Mouse (Mus musculus) intestine, postnatal 0 days (tissue): ENCODE measurements at regions not wholly inside any gene's neighbourhood (a gene's known extent, or its start where the extent isn't known, plus 50 kb on each side); places are given as distances from the start of the nearest gene placed in this dataset.

Experiments
- ATAC-seq: fragments of 200-750 bp; cut with Nextera tagmentation; 2 replicates; pipeline ENCODE4 v1.8.0; 2017; ENCODE audit warnings: mild to moderate bottlenecking, moderate TSS enrichment, moderate library complexity
- H3K27ac ChIP-seq: fragments of 300-500 bp; sonication (generic); 2 replicates; pipeline ENCODE4 v1.5.1; 2014; ENCODE audit warnings: mild to moderate bottlenecking, low read depth, low read length, moderate library complexity
- H3K27me3 ChIP-seq: fragments of 300-500 bp; sonication (generic); replicated peaks from 2 replicates; pipeline ENCODE4 v1.6.1; 2014; ENCODE audit warnings: low read length, mixed read lengths; ENCODE audit not compliant: control insufficient read depth, insufficient read depth
- H3K36me3 ChIP-seq: fragments of 300-500 bp; sonication (generic); 2 replicates; pipeline ENCODE4 v1.6.1; 2014; ENCODE audit warnings: mild to moderate bottlenecking, moderate library complexity; ENCODE audit not compliant: control insufficient read depth, insufficient read depth
- H3K4me1 ChIP-seq: fragments of 300-500 bp; sonication (generic); replicated peaks from 2 replicates; pipeline ENCODE4 v1.6.1; 2014; ENCODE audit warnings: antibody characterized with exemption, low read length, mixed read lengths; ENCODE audit not compliant: control insufficient read depth, insufficient read depth
- H3K4me2 ChIP-seq: fragments of 300-500 bp; sonication (generic); replicated peaks from 2 replicates; pipeline ENCODE4 v1.6.1; 2014; ENCODE audit warnings: low read depth, mild to moderate bottlenecking, moderate library complexity
- H3K4me3 ChIP-seq: fragments of 300-500 bp; sonication (generic); 2 replicates; pipeline ENCODE4 v1.5.1; 2014; ENCODE audit warnings: low read depth, low read length
- H3K9ac ChIP-seq: fragments of 300-500 bp; sonication (generic); 2 replicates; pipeline ENCODE4 v1.6.1; 2014; ENCODE audit warnings: mild to moderate bottlenecking, low read depth, low read length
- H3K9me3 ChIP-seq: fragments of 300-500 bp; sonication (generic); 2 replicates; pipeline ENCODE4 v1.6.1; 2016; ENCODE audit warnings: mixed run types; ENCODE audit not compliant: control insufficient read depth
- CTCF ChIP-seq: sonication (generic); IDR thresholded peaks from 2 replicates; pipeline ENCODE4 v1.5.1; 2016; ENCODE audit warnings: low read depth, mild to moderate bottlenecking, control low read depth, antibody characterized with exemption, moderate library complexity
- WGBS: fragments of 180-500 bp; shearing (Covaris S2); extraction: QIAGEN DNeasy Blood & Tissue Kit; methylation state at CpG from one replicate; pipeline ENCODE4 v1.1.7; 2014; 5-methylcytosine and 5-hydroxymethylcytosine counted together

DNA sequence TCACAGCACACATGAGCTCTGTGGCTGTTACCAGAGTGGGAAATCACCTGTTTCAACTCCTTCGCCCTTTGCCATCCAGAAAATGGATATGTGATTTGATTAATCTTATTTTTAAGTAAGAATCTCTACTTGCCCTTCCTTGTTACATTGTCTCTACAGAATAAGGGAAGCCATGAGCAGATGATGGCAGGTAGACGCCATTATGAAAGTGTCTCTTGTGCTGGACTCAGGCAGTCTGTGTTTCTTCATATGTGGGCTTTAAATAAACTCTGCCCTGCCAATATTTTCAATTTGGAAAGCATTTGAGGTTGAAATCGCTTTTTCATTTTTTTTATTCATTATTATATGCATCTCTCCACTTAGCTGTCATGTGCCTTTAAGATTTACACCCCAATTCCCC lies 394.6 kb downstream of the Basp1 start:
- WGBS = 75% methylated on average over 3 of the region's 3 CpGs
- Histone ChIP-seq H3K4me1 (no peaks in the 10 kb centered on the region), H3K4me3 (no peak overlapping the region), H3K9ac (no peak overlapping the region), H3K27ac (no peak overlapping the region), H3K4me2 (no peak overlapping the region), H3K36me3 (no peaks in the 10 kb centered on the region), H3K9me3 (no peaks in the 10 kb centered on the region), H3K27me3 (no peaks in the 10 kb centered on the region)
- ATAC-seq = no peak
- no peak for TF ChIP-seq CTCF

DNA sequence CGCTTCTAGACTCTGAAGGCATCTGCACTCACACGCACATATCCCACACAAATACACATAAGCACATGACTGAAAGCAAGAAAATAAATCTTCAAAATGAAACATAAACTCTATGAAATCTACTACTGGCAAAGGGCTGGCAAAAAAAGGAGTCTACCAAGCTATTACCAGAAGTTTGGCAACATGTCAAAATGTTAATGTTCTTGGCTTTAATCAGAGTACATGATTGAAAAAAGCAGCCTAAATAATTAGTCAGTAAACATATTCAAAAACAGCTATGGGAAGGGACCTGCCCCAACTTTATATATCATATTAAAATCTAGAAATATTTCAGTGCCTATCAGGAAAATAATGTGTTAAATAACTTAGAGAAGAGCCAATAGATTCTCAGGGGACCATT lies 405.8 kb downstream of the Basp1 start:
- no peaks in the 10 kb centered on the region for H3K9me3 ChIP-seq

DNA sequence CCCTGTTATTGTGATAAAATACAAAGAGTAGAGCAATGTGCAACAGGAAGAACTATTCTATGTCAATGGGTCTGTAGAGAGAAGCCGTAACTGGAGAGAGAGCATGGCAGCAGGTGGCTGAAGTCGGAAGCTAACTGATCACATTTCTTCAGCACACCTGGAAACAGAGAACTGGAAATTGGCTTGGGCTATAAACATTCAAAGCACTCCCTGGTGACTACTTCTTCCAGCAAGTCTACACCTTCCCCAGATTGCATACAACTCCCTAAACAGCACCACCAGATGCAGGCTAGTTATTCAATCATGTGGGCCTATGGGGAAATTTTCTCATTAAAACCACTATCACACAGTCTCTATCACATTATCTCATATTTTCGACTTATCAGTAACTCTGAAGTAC lies 413.4 kb downstream of the Basp1 start:
- Histone ChIP-seq H3K27ac (no peak overlapping the region), H3K4me3 (no peak overlapping the region), H3K9me3 (no peaks in the 10 kb centered on the region), H3K4me2 (no peak overlapping the region), H3K4me1 (no peaks in the 10 kb centered on the region), H3K27me3 (no peaks in the 10 kb centered on the region), H3K9ac (no peak overlapping the region), H3K36me3 (no peaks in the 10 kb centered on the region)
- no peak for TF ChIP-seq CTCF
- 87% methylated on average over 3 of the region's 3 CpGs for WGBS
- no peak for ATAC-seq

More for the DNA sequence above, 405.8 kb downstream of the Basp1 start:
- Histone ChIP-seq H3K4me1 (no peaks in the 10 kb centered on the region), H3K9ac (no peak overlapping the region), H3K36me3 (no peaks in the 10 kb centered on the region), H3K4me3 (no peak overlapping the region), H3K27me3 (no peaks in the 10 kb centered on the region), H3K27ac (no peak overlapping the region), H3K4me2 (no peak overlapping the region)
- no peak for ATAC-seq
- no peak for TF ChIP-seq CTCF
- 93% methylated on average over 2 of the region's 2 CpGs for WGBS

DNA sequence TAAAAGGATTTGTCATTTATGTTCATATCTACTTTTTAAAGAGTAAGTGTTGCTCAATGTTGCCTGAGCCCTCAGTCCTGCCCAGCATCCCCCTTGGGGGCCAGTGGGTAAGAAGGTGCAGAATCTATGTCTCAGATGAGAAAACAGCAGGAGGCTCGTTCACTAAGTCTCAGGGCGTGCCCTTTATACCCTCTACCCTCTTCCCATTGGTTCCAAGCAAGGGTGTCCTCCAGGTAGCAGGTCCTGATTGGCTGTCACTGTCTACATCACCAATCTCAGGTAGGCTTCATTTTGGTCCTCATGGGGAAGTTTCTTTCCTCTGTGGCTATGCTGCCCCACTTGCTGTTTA lies 420.3 kb downstream of the Basp1 start:
- H3K27ac ChIP-seq = no peak overlapping the region
- no peak overlapping the region for H3K4me3 ChIP-seq
- no peaks in the 10 kb centered on the region for H3K9me3 ChIP-seq
- no peaks in the 10 kb centered on the region for H3K4me1 ChIP-seq
- H3K27me3 ChIP-seq = no peaks in the 10 kb centered on the region
- H3K36me3 ChIP-seq = no peaks in the 10 kb centered on the region
- no peak for ATAC-seq
- no peak overlapping the region for H3K4me2 ChIP-seq
- WGBS = 62% methylated on average over 2 of the region's 2 CpGs
- no peak for TF ChIP-seq CTCF
- no peak overlapping the region for H3K9ac ChIP-seq

DNA sequence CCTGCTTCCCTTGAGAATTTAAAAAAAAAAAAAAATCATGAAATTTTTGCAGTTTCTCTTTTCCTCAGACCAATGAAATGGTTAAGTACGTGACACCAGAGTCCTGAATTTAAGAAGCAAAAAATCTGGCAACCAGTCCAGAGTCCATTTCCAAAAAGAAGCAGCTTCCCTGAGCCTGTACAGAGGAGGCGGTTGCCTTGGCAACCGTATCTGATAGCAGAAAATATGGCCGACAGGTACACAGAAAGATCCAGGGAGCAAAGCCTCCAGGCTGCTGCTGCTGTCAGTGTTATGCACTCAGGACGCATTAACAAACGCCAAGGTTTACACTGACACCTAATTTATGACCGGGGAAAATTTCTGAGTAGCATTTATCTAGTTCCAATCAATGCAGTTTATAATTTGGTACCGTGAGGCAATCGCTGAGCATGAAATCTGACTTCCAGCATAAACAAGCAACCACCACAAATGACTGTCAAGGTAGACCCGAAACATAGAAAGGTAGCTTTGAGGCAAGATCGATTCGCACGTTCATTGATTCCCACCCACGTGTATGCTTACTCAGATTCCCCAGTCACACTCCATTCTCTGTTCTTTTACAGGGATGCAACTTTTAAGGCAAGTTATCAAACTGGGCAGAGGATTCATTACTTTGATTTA lies 420.8 kb downstream of the Basp1 start:
- no peak overlapping the region for H3K4me2 ChIP-seq
- H3K27me3 ChIP-seq = no peaks in the 10 kb centered on the region
- WGBS = 71% methylated on average over 14 of the region's 14 CpGs
- H3K4me1 ChIP-seq = no peaks in the 10 kb centered on the region
- H3K27ac ChIP-seq = no peak overlapping the region
- no peaks in the 10 kb centered on the region for H3K9me3 ChIP-seq
- H3K36me3 ChIP-seq = no peaks in the 10 kb centered on the region
- TF ChIP-seq CTCF = no peak
- no peak for ATAC-seq
- no peak overlapping the region for H3K9ac ChIP-seq
- H3K4me3 ChIP-seq = no peak overlapping the region

DNA sequence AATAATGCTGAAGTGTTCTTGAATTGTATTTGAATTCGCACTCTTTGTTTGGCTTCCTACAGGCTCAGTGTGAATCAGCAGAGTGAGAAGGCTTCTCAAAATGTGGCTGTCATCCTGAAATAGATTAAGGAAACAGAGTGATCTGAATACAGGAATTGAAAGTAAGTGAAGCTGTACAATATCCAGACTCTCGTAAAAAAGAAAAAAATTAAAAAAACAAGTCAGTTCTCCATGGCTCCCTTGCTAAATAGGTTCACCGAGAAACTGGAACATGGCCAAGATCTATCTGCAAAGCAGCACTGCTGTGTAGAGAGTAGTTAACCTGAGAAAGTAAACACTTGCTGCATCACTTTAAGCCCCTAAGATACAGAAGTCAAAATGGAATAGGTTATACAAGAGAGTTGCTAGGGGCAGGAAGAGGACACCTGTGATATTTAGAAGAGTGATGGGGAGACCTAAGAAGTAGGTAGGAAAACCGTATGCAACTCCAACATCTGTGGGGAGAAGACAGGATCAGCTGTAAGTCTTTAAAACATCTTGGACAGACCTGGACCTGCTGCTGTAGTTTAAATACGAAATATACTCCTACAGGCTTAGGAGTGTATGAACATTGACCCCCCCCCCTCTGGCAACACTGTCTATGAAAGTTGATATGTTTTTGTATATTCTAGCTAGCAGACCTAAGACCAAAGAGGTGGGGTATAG lies 423.3 kb downstream of the Basp1 start:
- Histone ChIP-seq H3K4me2 (no peak overlapping the region), H3K27ac (no peak overlapping the region), H3K27me3 (no peaks in the 10 kb centered on the region), H3K9ac (no peak overlapping the region), H3K4me3 (no peak overlapping the region), H3K36me3 (no peaks in the 10 kb centered on the region), H3K4me1 (no peaks in the 10 kb centered on the region), H3K9me3 (no peaks in the 10 kb centered on the region)
- no peak for TF ChIP-seq CTCF
- WGBS = 58% methylated on average over 5 of the region's 5 CpGs
- no peak for ATAC-seq
